Mouse (Mus musculus): ENCODE measurements at regions not wholly inside any gene's neighbourhood (a gene's known extent, or its start where the extent isn't known, plus 50 kb on each side); places are given as distances from the start of the nearest gene placed in this dataset.
"Not testable (repeated sequence)": the region's sequence is repeated elsewhere in the genome, so short reads cannot be mapped to it uniquely, and the experiment has no call there.

DNA sequence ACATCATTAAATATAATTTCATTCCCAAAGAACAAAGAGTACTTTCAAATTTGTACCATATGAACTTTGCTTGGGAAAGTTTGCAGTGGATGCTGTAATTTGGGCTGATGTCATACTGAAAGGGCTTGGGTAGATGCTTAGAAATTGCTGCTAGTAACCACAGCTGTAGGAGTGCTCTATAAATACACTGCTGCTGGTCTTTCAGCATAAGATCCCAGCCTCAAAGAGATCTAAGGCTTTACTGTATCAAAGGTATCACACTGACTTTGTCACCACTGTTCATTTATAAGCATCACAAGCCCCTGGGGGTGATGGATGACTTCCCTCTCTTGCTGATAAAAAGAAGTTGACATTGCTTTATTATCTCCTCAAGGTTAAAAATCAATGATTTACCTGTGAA, 497.2 kb downstream of the Pla2g4a start:
- no peak for DNase-seq

DNA sequence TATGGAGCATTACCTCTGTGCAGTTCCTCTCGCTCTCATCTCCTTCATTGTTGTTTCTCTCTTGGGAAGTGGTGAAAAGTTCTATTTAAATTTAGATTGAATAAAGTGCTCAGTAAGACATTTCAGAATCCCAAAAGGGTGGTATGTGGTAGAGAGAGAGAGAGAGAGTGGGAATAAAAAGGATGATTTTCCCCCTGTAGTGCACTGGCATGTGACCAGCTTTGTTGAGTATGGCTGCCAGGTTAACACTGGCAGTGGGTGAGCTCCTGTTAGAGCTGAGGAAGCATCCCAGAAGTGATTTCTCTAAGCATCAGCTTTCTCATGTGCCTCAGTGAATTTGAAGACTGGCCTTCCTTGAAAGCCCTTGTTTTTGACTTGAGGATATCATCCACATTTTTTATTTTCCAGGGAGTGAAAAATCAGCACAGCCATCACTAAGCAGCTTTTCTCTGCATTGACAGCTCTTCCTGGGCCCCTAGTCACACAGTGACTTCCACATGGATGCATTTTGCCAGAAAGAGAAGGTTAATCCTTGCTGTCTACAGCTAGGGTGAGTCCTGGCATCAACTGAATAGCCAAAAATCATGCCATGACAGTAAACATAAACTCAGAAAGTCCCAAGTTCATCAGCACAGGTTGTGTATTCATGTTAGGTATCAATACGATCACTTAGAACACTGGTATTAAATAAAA, 511.1 kb downstream of the Pla2g4a start:
- DNase-seq = no peak

DNA sequence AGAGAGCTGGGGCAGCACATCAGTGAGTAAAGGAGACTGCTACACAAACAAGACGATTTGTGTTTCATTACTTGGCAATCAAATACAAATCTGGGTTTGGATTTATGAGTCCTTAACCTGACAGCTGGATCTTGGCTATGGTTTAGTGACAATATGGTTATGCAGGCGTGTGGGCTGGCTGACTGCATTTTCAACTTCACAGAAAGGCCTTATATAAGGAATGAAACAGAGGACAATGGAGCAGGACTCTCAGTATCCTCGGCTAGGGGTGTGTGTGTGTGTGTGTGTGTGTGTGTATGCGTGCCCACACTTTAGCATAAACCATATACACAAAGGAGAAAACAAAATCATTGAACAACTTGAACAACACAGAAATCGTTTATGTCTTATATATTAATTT, 512.6 kb downstream of the Pla2g4a start:
- DNase-seq = no peak

DNA sequence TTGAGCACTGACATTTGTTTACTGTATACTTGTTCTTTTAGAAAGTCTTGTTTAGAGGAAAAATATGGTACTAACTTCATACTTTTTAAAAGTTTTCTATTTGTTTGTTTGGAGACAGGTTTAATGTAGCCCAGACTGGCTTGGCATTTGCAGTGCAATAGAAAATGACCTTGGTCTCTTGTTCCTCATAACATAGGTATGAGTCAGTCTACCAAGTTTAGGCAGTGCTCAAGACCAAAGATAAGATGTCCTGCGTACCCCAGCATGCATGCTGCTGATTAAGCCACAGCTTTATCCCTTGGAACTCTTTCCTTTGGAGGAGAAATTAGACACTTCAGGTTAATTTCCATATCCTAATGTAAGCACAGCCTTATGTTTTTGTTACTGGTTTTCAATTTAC, 550.1 kb downstream of the Pla2g4a start:
- no peak for DNase-seq

DNA sequence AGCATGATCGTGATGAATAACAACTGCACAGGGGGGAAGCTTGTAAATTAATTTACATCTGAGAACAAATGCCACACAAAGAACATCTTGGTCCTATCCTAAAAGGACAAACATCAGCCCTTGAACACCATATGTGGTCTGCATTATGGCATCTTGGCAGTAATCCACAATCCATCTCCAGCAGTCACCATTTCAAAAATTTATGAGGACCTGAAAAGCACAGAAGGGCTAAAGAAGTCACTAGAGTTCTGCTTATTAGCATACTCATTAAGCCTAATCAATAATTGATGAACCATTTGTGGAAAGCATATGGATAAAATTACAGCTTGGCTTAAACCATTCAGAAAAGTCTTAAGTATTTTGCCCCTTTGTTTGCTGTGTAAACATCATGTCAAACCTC, 555.7 kb downstream of the Pla2g4a start:
- no peak for DNase-seq

DNA sequence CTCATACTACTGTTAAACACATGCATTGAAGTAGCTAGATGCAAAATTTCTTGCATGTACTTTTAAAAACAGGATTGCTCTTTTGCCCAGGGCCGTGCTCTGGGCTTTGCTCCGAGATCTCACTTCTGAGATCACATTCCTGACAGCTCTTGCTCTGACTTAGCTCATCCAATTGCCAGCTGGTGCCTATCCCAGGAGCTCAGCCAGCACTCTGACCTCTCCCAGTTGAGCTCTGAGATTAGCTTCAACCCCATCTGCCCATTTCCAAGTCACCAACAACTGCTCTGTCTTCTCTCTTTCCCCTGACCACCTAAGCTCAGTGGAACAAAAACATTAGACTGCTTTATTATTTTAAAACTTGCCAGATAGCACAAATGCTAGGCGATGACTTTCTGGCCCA, 572.4 kb downstream of the Pla2g4a start:
- peak; percentile 21 for DNase-seq

DNA sequence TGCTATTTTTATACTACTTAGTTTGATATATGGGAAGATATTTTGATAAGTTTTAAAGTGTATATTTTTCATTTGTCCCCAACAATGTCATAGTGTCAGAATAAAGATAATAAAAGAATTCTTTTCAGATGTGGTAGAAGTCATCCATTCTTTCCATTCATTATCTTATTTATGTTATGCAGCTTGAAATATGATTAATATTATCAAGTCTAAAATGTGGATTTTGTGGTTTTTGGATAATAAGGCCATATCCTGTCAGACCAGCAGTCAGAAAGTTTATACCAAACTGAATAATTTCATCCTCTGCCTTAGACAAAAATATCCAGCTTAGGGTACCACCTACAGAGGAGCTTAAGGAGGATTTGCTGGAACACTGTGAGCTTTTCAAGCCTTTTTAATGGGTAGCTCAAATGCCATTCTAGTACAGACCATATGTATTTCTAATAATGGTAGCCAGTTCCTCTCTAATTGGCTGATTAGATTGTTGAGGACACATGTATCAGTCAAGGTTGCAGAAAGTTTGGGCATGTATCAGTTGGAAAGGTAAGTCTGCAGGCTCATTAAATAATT, 609.7 kb downstream of the Pla2g4a start:
- DNase-seq = no peak

DNA sequence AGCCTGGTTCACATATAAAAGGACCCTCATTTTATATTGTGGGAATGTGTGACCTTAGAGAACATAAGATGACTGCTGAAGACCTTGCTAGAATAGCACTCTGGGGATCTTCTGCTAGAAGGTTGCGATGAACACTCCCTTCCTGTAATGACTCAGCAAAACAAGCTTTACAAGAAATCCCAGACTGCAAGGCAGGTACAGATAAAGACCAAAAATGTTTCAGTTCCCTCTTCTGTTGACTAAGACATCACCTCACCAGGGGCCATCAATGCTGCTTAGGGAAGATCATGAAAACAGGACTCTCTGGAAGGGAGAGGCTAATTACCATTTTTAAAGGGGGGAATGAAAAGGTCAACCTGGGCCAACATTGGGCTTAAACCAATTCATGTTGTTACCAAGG, 613.7 kb downstream of the Pla2g4a start:
- no peak for DNase-seq

DNA sequence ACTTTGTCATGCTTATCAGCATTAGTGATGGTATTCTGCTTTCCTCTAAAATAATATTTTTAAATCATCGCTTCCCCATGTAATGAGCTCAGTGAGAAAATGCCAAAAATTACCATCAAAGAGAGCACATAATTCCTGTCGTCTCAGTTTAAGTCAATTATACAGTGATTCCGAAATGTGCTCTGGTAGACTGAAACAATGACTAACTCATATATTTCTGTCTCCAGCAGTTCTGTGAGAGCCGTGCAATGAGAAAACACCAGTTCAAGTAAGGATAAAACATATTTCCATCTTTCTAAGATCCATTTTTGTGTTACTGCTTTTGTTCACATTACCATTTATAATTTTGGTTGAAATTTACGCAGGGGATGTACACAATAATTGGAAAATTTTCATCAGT, 622.9 kb downstream of the Pla2g4a start:
- no peak for DNase-seq

DNA sequence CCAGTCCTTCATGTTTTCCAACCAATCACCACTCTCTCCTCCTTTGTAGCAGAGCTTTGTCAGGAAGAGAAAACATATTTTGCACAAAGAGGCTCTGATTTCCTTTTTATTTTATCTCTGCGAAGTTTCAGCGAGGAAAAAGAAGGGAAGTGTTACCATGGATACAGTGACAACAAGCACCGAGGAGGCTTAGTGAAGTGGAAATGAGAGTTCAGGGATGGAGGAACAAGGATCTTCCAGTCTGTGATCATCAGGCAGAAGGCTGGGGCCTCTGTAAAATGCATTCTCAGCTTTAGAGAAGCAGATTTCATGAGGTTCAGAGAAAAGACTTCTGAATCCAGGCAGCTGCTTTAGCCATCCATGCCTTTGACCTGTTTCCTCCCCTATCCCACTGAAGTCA, 628.9 kb downstream of the Pla2g4a start:
- no peak for DNase-seq

DNA sequence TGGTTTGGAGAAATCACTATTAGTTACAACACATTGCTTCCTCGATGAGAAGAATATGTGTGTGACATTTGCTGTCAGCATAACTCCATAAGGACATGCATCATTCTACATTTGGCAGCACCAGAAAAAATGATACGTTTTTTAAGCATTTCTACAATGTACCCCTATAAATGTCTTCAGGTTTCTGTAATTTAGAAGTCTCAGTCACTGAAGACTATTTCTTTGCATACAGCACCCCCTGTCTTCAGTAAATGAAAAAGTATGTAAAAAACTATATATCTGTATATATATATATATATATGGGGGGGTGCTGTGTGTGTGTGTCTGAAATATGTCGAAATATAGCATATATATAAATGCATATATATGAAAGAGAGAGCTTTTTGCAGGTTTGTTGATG, 633.9 kb downstream of the Pla2g4a start:
- DNase-seq = no peak

DNA sequence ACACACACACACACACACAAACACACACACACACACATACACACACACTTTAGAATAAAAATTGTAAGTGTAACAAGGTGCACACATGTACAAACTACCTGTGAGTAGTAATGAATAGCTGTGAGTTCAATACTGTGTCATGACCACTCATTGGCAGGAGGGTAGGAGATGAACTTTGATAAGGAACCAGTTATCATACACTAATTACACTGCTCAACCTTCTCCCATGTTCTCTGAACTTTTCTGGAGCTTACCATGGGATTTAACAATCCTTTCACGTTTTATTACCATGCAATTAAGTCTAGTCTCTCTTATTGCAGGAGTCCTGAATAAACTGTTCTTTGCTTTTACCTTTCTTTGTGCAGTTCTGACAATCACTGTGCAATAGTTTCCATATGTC, 638.0 kb downstream of the Pla2g4a start:
- no peak for DNase-seq

DNA sequence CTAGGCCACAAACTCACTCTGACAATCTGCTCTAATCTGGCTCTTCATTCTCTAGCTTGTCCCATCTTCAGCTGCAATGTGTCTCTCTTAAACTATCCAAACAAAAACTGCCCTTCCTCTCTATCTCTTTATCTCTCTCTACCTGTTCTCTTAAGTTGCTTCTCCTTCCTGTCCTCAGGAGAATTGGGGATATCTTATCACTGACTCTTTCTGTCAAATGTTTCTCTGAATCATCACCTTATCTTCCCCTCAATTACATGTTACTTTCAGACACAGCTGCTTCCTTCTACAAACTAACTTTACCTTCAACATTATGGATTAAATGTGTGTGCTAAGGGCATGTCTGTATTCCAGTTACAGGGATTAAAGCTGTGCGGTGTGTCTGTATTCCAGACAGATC, 671.4 kb downstream of the Pla2g4a start:
- DNase-seq = no peak

DNA sequence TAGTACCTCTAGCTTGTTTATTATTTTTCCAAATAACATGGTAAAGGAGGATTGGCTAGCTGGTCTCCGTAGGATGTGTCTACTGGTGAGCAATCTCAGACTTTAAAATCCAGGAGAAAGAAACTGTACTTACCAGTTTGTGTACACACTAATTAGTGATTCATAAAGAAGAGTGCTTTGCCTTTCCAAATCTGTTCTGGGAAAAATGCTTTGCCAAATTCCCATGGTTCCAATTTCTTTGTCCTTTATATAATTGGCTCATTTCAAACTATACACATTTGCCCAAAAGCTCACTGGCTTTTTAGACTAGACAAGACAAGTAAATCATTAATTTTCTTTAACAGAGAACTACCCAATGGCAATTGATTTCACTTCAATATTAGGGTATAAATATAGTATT, 686.2 kb downstream of the Pla2g4a start:
- no peak for DNase-seq

DNA sequence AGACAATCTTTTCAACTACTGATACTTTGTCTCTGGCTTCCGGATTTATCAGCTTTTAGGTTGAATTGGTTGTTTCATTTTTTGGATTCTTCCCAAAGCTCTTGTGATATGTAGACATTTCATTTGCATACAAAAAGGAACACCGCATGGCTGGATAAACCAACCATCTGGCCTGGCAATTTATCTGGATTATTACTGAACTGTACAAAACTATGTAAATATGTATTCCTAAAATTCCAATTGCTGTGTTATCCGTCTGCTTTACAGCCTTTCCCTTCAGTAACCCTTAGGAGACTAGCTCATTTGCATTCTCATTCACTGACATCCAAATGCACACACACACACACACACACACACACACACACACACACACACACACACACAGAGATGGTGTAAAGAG, 704.2 kb downstream of the Pla2g4a start:
- no peak for DNase-seq

DNA sequence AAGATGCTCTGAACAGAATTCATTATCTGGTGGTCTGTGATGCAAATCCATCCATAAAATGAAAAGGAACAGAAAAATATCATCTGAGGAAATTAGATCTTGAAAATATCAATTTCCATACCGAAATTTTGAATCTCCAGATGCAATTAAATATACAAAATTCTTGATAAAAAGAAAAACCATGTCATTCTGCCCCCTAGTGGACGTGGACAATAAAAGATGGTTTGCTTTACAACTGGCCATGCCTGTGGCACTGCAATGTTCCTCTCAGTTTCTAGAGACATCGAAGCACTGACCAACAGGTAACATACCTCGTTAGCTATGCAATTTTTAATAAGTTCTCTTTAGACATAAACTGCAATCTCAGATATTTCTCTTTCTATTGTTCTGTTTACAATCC, 706.9 kb downstream of the Pla2g4a start:
- no peak for DNase-seq

DNA sequence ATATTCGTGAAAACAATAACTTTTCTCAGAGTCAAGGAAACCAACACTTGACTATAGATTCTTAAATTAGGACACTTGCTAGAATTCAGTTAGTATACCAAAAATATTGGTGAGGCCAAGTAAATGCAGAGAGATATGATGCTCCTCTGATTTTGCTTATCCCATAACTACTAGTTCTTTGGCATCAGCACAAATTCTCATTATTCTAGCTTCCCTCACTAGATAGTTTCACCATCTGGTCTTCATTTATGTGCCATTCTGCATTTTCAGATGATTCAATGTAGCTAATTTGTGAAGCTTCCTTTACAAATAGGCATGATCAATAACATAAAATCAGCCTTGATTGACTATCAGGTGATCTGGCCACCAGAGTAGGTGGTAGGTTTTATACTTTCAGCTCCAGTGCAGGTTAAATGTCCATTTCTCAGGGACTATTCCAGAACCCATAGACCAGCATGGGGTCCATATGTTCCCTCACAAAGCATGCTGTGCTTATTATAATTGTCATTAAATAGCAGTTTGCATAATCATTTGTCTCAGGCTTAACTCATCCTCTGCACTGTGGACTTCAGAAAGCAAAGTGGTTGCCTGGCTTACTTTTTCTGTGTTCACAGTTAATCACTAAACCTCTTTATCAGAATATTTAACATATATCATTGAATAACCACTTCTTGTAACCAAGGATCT, 722.6 kb downstream of the Pla2g4a start:
- DNase-seq = no peak

DNA sequence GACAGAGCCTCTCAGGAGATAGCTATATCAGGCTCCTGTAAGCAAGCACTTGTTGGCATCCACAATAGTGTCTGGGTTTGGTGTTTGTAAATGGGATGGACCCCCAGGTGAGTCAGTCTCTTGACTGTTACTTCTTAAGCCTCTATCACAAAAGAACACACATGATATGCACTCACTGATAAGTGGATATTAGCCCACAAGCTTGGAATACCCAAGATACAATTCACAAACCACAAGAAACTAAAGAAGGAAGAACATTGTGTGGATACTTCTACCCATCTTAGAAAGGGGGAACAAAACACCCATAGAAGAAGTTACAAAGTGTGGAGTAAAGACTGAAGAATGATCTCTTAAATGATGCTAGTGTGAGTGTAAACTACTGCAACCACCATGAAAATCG, 733.9 kb downstream of the Pla2g4a start:
- not testable (repeated sequence) for DNase-seq

DNA sequence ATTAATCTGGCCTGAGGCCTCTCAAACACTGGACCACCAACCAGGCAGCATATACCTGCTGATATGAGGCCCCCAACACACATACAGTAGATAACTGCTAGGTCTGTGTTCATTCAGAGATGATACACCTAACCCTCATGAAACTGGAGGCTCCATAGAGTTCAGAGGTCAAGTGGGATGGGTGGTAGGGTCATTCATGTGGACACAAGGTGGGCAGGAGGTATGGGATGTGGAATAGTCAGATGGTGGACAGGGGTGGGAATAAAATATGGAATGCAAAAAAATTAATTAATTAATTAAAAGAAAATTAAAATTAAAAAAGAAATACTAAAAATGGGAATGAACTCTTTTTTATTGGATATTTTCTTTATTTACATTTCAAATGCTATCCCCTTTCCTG, 734.7 kb downstream of the Pla2g4a start:
- no peak for DNase-seq

DNA sequence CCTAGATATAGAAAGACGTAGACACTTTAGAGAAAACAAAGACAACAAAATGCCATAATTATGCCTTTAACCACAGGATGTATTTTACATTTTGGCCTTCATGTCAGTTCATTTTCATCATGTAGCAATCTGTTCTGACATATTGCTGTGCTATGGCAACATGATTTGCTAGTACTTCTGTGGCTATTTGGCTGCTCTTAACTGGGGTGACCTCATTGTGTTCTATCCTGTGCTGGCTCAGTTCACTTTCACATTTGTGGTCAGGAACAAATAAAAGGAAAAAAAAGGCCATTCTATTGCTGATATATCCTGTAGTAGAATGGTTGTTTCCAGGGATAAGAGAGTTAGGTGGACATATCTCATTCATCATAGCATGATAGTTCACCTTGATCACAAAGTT, 758.5 kb downstream of the Pla2g4a start:
- no peak for DNase-seq

DNA sequence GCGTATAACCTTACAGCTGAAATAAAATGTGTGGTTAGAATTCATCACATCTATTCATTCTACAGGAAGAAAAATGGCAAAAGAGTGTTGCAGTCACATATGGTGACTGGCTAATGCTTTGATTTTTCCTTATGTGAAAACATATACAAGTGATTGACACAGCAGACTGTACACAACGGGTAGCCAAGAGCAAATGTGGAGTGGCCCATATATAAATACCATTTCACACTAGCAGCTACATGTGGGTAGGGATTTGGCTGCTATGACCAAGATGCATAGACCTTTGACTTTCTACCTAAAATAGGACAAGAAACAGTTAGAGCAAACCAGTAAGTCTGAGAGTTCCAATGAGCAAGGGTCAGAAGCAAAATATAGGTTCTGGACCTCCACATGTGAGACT, 761.8 kb downstream of the Pla2g4a start:
- DNase-seq = no peak

DNA sequence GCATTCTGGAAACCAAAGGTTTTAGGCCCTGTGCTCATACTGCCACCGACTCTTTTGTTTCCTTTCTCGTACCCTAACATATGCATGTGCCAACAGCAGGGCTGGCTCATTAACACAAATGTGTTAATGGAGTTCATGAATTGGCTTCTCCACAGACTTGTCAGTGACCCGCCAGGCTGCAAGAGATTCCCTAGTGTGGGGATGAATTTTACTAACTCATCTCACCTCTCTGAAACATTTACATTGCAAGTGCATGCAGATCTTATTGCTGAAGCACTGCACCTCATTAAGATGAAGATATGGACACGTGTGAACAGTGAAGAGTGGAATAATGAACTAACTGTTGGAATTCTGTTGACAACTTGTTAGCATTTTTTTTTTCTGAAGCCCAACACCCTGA, 762.2 kb downstream of the Pla2g4a start:
- no peak for DNase-seq
